Mouse (Mus musculus): ENCODE data around the gene Foxl2.
A peak's percentile ranks its signal among the peaks of the same experiment; 100 is the strongest.

The Foxl2 gene

DNA sequence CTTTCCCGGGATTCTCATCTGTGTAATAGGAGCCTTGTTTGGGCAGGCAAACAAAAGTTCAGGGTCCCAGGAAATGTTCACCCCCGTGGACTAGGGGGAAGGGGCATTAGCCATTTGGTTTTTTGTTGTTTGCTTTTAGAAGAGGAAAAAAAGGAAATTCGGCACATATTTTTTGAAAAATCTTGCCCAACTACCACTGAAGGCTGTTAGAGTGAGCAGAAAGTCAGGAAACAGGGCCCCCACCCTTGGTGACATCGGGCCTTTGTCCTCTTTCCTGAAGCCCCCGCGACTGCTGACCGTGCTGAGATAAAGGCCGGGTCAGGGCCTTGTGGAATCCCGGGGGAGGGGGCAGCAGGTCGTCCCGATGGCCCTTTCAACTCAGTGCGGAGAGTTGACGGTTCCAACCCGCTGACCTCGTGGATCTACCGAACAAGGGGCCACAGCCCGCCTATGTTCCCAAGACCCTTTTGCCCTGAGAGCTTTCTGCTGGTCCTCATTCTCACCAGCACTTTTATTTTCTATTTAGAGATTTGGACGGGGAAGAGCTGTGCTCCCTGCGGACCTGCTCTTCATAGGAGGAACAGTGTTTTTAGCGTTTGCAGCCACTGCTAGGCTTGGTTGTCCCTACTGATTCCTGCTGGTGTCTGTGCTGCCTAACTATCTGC is 7.5 kb downstream of the Foxl2 start:
- DNase-seq = no peak

DNA sequence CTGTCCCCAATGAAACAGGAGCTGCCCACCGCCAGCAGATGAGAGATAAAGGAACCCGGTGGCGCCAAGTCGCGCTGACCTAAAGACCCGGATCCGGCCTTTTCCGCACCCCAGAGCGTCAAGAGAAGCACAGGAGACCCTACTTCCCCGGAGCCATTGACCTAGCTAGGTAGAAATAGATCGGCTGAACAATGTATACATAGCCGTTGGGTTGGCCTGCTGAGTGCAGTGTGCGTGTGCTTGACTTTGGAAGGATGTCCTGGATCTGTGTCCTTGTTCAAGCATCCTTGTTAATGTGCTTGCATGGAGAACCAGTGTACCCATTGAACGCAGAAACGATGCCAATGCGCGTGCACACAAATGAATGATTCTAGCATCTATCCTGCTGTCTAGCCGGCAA is 8.6 kb downstream of the Foxl2 start:
- DNase-seq = no peak

DNA sequence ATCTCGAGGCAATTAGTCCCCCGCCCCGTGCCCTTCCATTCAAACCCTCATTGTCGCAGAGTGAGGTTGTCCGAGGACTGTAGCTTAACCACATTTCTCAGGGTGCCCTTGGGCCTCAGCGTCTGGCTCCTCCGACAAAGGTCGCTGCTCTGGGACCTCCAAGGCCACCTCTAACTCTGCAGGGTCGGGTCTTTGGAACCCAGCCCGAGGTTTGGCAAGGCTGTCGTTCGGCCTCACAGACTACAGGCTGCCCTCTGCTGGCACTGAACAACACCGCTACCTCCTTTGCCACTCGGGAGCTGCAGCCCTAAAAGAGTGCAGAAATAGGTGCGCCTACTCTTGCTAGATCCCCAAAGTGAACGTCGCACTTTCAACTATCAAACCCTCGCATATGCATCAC is 10.0 kb downstream of the Foxl2 start:
- peak in 1 of 2 experiments; percentile 20 for DNase-seq

DNA sequence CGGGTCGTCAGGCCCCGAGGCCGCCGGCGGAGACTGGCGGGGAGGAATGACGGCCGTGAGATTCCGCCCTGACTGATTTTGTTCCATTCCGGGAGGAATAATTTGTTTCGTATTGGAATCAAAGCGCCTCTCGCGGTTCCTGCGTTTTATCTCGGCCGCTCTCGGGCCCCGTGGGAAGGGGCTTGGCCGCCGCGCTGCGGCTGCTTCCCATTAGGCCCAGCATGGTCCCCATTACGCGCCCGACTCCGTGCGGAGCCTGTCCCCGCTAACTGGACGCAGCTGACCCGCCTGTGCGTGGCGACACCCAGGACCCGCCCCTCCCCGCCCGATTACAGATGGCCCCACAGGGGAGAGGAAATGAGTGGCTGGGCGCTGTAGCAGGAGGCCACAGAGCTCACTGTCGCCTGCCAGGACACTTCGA is 18.0 kb downstream of the Foxl2 start:
- DNase-seq = no peak

DNA sequence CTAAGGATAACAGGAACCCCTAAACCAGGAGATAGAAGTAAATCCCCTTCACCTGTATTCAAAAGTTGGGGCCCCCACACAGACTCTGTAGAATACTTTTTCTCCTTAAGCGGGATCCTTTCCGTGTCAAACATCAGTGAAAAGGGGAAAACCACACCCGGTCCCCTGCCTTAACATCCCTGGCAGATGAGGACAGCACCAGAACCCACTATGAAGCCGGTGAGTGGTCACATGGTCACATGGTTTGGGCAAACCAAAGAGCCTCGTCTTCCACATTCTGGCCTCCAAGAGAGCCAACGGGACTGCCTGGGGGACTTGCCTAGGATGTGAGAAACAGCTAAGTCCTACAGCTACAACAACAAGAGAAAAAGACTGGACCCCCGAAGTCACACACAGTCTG is 18.5 kb downstream of the Foxl2 start:
- no peak for DNase-seq

DNA sequence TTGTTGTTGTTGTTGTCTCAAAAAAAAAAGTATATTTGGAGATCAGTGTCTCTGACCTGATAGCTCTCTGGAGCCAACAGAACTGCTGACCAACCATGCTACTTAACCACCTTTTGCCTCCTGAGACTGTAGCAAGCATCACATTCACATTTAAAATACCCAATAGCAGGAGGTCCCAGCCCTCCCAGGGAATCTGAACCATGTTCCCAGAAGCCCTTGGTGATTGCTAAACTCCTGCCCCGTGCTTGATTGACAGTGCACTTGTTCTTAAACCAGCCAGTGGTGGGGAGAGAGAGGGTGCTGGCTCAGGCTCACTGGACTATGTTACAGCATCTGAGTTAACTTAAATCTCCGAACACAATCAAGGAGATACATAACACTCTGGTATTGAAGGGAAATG is 19.8 kb downstream of the Foxl2 start:
- DNase-seq = no peak

DNA sequence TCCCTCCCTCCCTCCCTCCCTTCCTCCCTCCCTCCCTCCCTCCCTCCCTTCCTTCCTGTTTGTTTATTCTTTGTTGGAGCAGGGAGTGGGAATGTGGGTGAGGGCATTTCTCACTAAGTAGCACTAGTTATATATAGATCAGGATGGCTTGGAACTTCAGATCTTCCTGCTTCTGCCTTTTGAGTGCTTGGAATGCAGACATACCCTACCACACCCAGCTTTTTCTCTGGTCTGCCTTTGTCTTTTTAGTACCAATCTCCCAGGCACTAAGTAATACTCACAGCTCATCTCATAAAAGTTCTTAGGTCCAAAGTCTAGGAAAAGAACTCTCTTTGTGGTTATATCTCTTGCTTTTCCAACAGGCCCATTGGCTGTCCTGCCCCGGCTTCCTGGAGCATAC is 21.0 kb downstream of the Foxl2 start:
- DNase-seq = no peak

DNA sequence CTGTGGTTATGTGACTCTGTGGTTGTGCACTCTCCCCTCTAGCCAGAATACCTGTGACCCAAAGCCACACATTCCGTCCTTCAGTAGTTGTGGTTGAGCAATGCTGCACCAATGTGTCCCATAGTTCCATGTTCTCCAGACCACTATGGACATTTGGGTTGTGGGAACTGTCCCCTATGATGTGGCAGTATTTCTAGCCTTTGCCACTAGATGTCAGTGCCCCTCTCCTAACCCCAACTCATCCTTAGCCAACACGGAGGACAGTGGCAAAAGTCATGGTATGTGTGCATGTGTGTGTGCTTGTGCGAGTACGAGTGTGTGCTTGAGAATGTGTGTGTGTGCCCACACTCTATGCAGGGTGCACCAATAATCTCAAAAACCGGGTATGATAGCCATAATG is 21.4 kb downstream of the Foxl2 start:
- DNase-seq = no peak

DNA sequence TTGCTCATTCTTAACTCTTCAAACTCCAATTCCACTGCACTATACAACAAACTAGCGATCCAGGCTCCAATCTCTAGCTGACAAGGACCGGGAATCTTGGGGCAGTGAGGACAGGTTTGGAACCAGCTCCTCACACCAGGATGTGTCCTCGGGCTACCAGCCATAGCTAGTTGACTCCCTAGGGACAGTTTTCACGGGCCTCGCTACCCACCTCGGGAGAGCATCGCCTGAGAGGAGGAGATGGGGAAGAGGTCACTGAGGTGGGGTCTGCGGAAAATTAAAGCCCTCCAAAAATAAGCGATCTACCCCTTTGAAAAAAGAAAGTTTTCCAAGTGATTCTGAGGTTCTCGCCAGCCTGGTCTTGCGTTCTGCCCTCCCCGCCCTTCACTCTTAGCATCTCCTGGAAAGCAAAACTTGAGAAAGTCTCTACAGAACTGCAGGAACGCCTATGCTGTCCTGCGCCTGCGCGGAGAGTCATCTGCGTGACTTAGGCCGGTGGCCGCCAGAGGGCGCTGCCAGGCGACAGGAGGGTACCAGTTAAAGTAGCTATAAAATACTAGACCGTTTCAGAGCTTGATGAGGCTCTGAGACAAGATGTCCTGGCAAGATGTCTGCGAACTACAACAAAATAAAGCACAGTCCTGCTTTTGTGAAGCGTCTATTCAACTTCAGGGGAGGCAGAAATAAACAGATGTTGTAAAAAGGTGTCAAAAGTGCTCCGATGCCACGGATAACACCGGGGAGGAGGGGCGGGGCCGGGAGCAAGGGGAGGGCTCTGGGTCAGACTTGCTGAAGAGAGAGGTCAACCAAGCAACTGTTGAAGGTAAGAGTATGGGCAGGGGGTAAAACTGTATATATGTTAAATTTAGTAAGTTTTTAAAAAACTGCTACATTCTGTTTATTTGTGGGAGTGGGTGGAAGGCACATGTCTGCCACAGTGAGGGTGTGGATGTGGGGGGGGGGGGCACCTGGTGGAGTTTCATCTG is 24.6 kb downstream of the Foxl2 start:
- peak; percentile 87 to 90 for DNase-seq

DNA sequence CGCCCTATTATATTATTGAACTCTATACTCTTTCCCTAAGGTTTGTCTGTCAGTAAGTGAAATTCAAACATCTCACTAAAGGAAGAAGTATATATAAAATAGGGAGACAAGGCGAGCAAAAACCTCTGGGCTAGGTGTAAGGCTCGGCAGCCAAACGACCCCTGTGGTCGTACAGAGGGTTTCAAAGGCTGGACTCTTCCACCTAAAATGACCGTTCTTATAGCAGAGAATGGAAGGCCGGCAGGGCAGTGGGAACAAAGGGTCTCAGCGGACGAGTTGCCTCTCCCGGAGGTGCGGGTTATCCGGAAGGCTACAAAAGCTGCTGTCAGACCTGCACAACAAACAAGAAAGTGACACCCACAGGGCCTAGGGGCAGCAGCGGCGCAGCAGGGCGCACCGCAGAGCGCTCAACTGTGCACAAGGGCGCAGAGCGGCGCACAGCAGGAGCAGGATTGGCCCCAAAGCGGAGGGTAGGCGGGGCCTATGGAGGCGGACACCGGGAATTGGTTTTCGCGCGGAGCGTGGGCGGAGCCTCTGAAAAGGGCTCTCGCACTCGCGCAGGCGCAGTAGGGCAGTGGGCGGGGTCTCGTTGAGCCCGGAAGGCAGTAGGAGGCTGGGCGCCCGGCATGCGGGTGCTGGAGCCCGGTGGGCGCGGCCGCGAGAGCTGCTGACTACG is 30.9 kb downstream of the Foxl2 start, which contains the start of gene Faim:
Gene Faim, plus strand, starts transcription at position 574 of the 676 bp plus-strand sequence.
- peak; percentile 100 for DNase-seq

DNA sequence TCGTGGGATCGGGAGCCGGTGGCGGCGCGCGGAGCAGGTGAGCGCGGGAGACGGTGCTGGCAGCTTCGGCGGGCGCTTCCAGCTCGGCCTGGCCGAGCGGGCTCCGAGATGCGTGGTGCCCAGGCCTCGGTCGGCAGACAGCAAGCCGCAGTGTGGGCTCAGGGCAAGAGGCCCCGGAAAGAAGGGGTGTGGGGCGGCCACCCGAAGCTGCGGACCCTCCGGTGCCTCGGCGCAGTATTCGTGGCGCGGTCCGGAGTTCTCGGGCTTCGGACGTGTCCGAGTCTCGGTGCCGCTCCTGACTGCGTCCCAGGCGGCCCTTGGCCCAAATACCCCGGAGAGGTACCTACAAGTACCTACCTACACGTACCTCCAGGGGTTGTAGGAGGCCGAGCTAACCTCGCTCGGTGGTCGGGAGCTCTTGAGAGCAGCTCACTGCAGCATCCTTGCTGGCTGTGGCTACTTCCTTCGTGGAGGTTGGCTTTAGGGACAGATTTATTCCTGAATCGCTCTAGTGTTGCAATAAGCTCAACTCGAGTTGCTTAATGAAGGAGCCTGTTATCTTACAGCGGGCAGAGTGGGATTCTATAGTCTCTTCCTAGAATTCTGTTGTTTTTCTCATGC is 31.5 kb downstream of the Foxl2 start:
- DNase-seq = no peak

DNA sequence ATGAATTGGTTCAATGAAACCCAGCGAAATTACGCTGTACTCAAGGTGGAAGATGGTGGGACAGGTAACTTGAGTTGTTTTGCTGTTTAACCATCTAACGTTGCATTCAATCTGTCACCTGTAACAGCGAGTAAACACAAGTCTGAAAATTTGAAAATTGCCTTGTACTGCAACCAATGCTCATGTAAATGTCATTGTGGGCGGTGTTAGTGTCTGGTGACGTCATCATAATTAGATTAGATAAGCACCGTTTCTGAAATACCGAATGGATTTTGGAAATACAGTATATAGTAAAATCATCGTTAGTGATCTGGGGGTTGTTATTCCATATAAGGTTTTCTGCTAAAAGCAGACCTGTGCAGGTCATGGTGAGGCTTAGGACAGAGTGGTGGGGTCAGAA is 32.0 kb downstream of the Foxl2 start:
- no peak for DNase-seq

DNA sequence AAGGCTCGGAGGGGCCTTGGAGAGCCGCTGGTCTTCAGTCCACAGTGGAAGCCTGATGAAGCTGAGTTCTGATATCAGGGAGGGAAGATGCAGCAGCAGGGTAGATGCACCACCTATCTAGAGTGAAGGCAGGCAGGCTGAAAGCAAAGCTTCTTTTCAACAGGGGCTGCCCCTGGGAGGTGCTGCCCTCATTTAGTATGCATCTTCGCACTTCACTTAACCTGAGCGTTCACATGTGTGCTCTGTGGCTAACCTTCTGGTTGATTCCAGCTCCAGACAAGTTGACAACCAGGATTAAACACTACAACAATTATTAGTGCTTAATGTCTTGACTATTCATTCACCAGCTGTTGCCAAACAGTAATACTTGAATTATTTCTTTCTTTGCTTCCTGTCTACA is 39.0 kb downstream of the Foxl2 start:
- DNase-seq = no peak

DNA sequence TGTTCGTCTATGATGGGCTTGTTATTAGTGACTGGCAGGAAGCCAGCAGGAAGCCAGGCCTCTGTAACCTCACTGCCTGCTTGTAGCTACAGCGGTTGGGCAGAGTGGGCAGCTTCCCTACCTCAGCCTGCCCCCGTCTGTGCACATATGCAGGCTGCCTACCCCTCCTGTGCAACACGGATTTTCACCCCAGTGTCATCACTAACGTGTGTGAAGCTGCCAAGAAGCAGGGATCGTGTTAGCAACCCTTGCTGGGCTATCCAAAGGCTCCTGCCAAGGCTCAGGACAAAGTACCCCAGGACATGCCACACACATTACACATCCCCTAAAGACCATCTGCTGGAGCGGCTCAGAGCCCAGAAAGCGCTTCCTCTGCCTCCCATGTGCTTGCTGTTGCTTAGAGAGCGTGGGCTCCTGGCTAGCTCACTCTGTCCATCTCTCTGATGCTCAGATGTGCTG is 44.8 kb downstream of the Foxl2 start:
- DNase-seq = no peak

DNA sequence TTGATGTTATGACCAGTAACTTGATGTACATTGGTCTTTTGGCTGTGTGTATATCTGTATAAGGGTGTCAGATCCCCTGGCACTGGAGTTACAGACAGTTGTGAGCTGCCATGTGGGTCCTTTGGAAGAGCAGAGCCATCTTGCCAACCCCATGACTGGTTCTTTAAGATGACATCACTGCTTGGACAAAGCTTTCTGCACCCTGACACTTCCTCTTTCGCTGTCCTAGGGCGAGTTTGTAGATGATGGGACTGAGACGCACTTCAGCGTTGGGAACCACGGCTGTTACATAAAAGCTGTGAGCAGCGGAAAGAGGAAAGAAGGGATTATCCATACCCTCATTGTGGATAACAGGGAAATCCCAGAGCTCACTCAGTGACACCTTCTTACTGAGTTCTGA is 46.2 kb downstream of the Foxl2 start:
- DNase-seq = no peak
